Mouse (Mus musculus): ENCODE measurements around the gene Phactr2. TPM values are rescaled to one million over a fixed set of nuclear protein-coding genes. Genes with fewer than 3 reads are reported as not detected.

Phactr2 gene
- polyA plus RNA-seq, 1 experiment: 6.6 TPM

DNA sequence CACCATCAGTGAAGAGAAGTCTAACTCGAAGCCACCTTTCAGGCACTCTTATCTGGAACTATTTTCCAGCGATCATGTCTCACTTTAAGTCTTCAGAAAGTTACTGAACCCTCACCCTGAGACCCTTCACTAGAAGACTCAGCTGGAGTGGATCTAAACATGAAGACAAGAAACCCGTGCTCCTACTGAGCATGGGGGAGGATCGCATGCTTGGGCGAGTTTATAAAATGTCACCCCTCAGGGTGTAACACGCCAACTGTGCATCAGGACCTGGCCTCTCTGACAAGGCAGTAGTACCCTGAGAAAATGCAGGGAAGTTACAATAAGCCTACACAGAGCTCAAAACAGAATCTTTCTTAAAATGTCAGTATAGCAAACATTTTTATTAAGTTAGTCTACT is 161.6 kb downstream of the Phactr2 start:
- no peaks in the 10 kb centered on the region for H3K4me1 ChIP-seq (ENCODE audit: control insufficient read depth, insufficient read depth, low read length)
- TF ChIP-seq CTCF (IDR thresholded peaks at IDR 0.05; ENCODE audit: low read depth, low read length) (no peak), EP300 (IDR thresholded peaks at IDR 0.05; ENCODE audit: insufficient read depth, low read depth, low read length) (no peak), POLR2A (IDR thresholded peaks at IDR 0.05; ENCODE audit: insufficient read depth, low read length) (no peak)
- H3K4me3 ChIP-seq (ENCODE audit: low read depth, low read length): no peak overlapping the region
- no peaks in the 10 kb centered on the region for H3K36me3 ChIP-seq (ENCODE audit: control insufficient read depth, insufficient read depth, low read length, poor library complexity, severe bottlenecking)
- no peak overlapping the region for H3K27ac ChIP-seq (ENCODE audit: insufficient read depth, low read length)
- no peaks in the 10 kb centered on the region for H3K9me3 ChIP-seq (replicated peaks; ENCODE audit: control insufficient read depth, insufficient read depth, low read length, poor library complexity, severe bottlenecking)
- H3K9ac ChIP-seq (ENCODE audit: low read depth, poor library complexity, severe bottlenecking): no peak overlapping the region
- no peaks in the 10 kb centered on the region for H3K27me3 ChIP-seq (ENCODE audit: control insufficient read depth, insufficient read depth, low read length, poor library complexity, severe bottlenecking)

DNA sequence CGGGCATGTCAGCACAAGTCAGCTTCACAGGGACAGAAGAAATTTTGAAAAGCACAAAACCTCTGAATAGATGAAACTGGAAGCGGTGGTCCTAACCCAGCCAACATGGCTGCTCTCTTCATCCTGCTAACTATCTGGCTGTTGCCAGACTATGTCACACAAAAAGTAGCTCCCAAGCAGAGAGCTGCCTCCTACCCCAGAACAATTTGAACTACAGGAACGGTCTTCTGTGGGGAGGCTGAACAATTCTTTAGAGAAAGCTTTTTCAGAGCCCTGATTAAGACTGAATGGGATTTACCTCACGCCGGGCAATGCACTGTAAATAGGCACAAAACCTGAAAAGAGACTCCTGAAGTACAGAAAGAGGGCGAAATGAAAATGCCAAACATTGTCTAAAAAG is 162.6 kb downstream of the Phactr2 start:
- Histone ChIP-seq H3K9me3 (replicated peaks; ENCODE audit: control insufficient read depth, insufficient read depth, low read length, poor library complexity, severe bottlenecking) (no peaks in the 10 kb centered on the region), H3K27me3 (ENCODE audit: control insufficient read depth, insufficient read depth, low read length, poor library complexity, severe bottlenecking) (no peaks in the 10 kb centered on the region), H3K27ac (ENCODE audit: insufficient read depth, low read length) (no peak overlapping the region), H3K4me3 (ENCODE audit: low read depth, low read length) (no peak overlapping the region), H3K36me3 (ENCODE audit: control insufficient read depth, insufficient read depth, low read length, poor library complexity, severe bottlenecking) (no peaks in the 10 kb centered on the region), H3K4me1 (ENCODE audit: control insufficient read depth, insufficient read depth, low read length) (no peaks in the 10 kb centered on the region), H3K9ac (ENCODE audit: low read depth, poor library complexity, severe bottlenecking) (no peak overlapping the region)
- TF ChIP-seq POLR2A (IDR thresholded peaks at IDR 0.05; ENCODE audit: insufficient read depth, low read length) (no peak), CTCF (IDR thresholded peaks at IDR 0.05; ENCODE audit: low read depth, low read length) (no peak), EP300 (IDR thresholded peaks at IDR 0.05; ENCODE audit: insufficient read depth, low read depth, low read length) (no peak)

DNA sequence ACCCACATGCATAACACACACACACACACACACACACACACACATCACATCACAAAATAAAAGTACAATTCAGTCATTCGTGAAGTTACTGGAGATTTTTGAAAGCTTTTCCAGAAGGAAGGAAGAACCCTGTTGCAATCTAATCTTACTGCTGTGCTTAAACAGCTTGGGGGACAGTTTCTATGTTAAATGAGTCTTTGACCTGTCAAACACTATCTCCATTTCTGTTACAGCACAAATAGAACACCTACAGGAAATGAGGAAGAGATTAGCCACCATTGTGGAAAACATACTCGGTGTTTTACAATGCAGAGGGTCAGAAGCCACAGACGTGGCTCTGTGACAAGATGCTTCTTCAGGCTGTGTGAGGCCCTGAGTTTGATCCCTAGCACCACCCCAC is 164.1 kb downstream of the Phactr2 start:
- Histone ChIP-seq H3K27me3 (ENCODE audit: control insufficient read depth, insufficient read depth, low read length, poor library complexity, severe bottlenecking) (no peaks in the 10 kb centered on the region), H3K36me3 (ENCODE audit: control insufficient read depth, insufficient read depth, low read length, poor library complexity, severe bottlenecking) (no peaks in the 10 kb centered on the region), H3K4me1 (ENCODE audit: control insufficient read depth, insufficient read depth, low read length) (no peaks in the 10 kb centered on the region), H3K9ac (ENCODE audit: low read depth, poor library complexity, severe bottlenecking) (no peak overlapping the region), H3K9me3 (replicated peaks; ENCODE audit: control insufficient read depth, insufficient read depth, low read length, poor library complexity, severe bottlenecking) (no peaks in the 10 kb centered on the region), H3K27ac (ENCODE audit: insufficient read depth, low read length) (no peak overlapping the region), H3K4me3 (ENCODE audit: low read depth, low read length) (no peak overlapping the region)
- TF ChIP-seq POLR2A (IDR thresholded peaks at IDR 0.05; ENCODE audit: insufficient read depth, low read length) (no peak), EP300 (IDR thresholded peaks at IDR 0.05; ENCODE audit: insufficient read depth, low read depth, low read length) (no peak), CTCF (IDR thresholded peaks at IDR 0.05; ENCODE audit: low read depth, low read length) (no peak)

DNA sequence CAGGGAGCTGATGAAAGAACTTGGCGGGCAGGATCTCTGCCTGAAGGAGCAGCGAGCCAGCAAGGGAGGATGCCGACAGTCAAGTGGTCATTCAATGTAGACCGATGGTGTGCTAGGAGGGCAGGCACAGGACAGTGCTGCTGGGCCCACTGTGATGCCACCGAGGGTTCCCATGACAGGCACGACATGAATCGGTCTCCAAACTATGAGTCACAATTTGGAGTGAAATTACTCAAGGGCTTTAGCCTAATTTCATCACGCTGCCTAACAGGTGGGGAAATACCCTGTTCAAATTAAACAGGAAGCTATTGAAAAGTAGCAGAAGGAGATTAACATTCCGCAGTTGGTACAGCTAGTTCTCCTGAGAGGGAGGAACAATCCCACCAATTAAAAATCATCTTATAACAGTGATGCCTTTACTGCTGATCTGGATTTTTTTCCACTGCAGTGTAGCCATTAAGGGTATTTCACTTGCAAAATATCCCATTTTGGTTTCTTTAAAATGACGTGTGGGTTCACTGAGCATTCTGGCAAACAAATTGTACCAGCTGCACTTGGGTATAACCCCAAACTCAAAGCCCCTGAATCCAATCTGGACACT is 169.5 kb downstream of the Phactr2 start:
- no peaks in the 10 kb centered on the region for H3K4me1 ChIP-seq (ENCODE audit: control insufficient read depth, insufficient read depth, low read length)
- H3K27me3 ChIP-seq (ENCODE audit: control insufficient read depth, insufficient read depth, low read length, poor library complexity, severe bottlenecking): no peaks in the 10 kb centered on the region
- TF ChIP-seq EP300 (IDR thresholded peaks at IDR 0.05; ENCODE audit: insufficient read depth, low read depth, low read length) (no peak), POLR2A (IDR thresholded peaks at IDR 0.05; ENCODE audit: insufficient read depth, low read length) (no peak), CTCF (IDR thresholded peaks at IDR 0.05; ENCODE audit: low read depth, low read length) (no peak)
- no peaks in the 10 kb centered on the region for H3K36me3 ChIP-seq (ENCODE audit: control insufficient read depth, insufficient read depth, low read length, poor library complexity, severe bottlenecking)
- no peak overlapping the region for H3K27ac ChIP-seq (ENCODE audit: insufficient read depth, low read length)
- no peak overlapping the region for H3K9ac ChIP-seq (ENCODE audit: low read depth, poor library complexity, severe bottlenecking)
- no peaks in the 10 kb centered on the region for H3K9me3 ChIP-seq (replicated peaks; ENCODE audit: control insufficient read depth, insufficient read depth, low read length, poor library complexity, severe bottlenecking)
- no peak overlapping the region for H3K4me3 ChIP-seq (ENCODE audit: low read depth, low read length)

DNA sequence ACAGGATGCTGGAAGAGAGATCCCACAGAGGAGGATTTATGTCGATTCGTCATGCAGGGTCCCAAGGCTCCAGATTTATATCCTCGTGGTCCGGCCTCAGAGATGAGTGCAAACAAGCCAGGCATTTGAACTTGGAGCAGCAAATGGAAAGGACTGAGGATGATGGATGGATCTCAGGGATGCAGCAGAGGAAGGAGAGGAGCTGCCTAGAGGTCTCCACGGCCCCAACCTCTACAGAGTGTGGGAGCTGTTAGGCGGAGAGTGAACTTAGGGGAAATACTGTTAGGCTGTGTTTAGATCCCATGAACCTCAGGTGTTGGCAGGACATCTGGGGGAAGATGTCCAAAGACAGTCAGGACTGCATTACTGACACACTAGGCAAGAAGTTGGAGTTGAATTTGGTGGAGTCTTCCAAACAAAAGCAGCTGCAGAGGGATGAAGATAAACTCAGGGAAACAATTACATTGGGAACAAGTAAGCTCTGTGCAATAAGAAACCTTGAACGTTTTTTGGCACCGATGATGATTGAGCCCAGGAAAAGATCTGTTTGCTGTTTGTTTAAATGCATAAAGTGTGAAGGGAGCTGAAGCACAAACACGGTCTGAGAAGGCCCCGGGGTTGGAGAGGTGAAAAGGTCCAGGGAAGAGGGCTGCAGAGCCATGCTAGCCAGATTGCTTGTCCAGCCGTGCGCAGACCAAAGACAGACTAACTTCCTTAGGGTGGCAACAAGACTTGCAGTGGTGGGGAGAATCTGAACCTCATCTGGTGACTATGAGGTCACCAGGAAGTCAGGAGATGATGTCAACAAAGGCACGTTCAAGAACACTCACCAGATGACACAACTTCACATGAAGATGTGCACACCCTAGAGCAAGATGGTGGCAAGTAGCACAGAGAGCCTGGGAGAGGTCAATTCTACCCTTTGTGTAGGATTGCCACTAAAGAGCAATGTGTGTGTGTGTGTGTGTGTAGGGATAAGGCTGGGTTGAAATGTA is 170.6 kb downstream of the Phactr2 start:
- TF ChIP-seq POLR2A (IDR thresholded peaks at IDR 0.05; ENCODE audit: insufficient read depth, low read length): no peak
- no peak overlapping the region for H3K27ac ChIP-seq (ENCODE audit: insufficient read depth, low read length)
- no peak overlapping the region for H3K9ac ChIP-seq (ENCODE audit: low read depth, poor library complexity, severe bottlenecking)
- H3K36me3 ChIP-seq (ENCODE audit: control insufficient read depth, insufficient read depth, low read length, poor library complexity, severe bottlenecking): no peaks in the 10 kb centered on the region
- H3K27me3 ChIP-seq (ENCODE audit: control insufficient read depth, insufficient read depth, low read length, poor library complexity, severe bottlenecking): no peaks in the 10 kb centered on the region
- no peaks in the 10 kb centered on the region for H3K4me1 ChIP-seq (ENCODE audit: control insufficient read depth, insufficient read depth, low read length)
- H3K9me3 ChIP-seq (replicated peaks; ENCODE audit: control insufficient read depth, insufficient read depth, low read length, poor library complexity, severe bottlenecking): no peaks in the 10 kb centered on the region
- no peak overlapping the region for H3K4me3 ChIP-seq (ENCODE audit: low read depth, low read length)

DNA sequence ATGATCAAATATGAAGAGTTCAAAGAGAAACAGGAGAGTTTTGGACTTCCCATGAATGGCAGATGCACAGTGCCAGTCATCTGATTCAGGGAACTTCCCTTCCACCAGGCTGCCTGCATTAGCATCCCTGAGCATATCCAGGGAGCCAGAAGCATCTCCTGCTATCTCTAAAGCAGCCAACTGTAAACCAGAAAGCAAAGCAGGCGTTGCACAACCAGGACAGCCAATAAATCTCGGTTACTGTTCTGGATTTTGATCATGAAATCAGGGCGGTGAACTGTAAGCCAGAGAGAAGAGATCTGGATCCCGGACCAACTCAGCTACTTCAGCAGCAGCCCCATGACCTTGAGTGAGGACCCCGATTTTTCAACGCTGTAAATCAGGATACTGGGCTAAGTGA is 173.6 kb downstream of the Phactr2 start:
- H3K27me3 ChIP-seq (ENCODE audit: control insufficient read depth, insufficient read depth, low read length, poor library complexity, severe bottlenecking): no peaks in the 10 kb centered on the region

More for the DNA sequence above, 173.6 kb downstream of the Phactr2 start:
- no peaks in the 10 kb centered on the region for H3K4me1 ChIP-seq (ENCODE audit: control insufficient read depth, insufficient read depth, low read length)
- H3K4me3 ChIP-seq (ENCODE audit: low read depth, low read length): no peak overlapping the region
- no peak overlapping the region for H3K27ac ChIP-seq (ENCODE audit: insufficient read depth, low read length)
- H3K9ac ChIP-seq (ENCODE audit: low read depth, poor library complexity, severe bottlenecking): no peak overlapping the region
- TF ChIP-seq POLR2A (IDR thresholded peaks at IDR 0.05; ENCODE audit: insufficient read depth, low read length) (no peak), CTCF (IDR thresholded peaks at IDR 0.05; ENCODE audit: low read depth, low read length) (no peak), EP300 (IDR thresholded peaks at IDR 0.05; ENCODE audit: insufficient read depth, low read depth, low read length) (no peak)
- no peaks in the 10 kb centered on the region for H3K36me3 ChIP-seq (ENCODE audit: control insufficient read depth, insufficient read depth, low read length, poor library complexity, severe bottlenecking)
- H3K9me3 ChIP-seq (replicated peaks; ENCODE audit: control insufficient read depth, insufficient read depth, low read length, poor library complexity, severe bottlenecking): no peaks in the 10 kb centered on the region

All from ES-Bruce4 (cell line).